Mouse (Mus musculus): ENCODE measurements at regions not wholly inside any gene's neighbourhood (a gene's known extent, or its start where the extent isn't known, plus 50 kb on each side); places are given as distances from the start of the nearest gene placed in this dataset.
A peak's percentile ranks its signal among the peaks of the same experiment; 100 is the strongest.

GRCm38 (mm10) chr3:115655020-115655419 is 59.9 kb downstream of the S1pr1 start:
- DNase-seq: no peak

- DNase-seq: no peak
These were observed 62.6 kb downstream of the S1pr1 start for GRCm38 (mm10) chr3:115652236-115652635.

- DNase-seq: no peak
These were observed 65.3 kb downstream of the S1pr1 start for GRCm38 (mm10) chr3:115649338-115650117.

GRCm38 (mm10) chr3:115646993-115647392 is 67.9 kb downstream of the S1pr1 start:
- DNase-seq: no peak

- DNase-seq: no peak
These were observed 70.6 kb downstream of the S1pr1 start for GRCm38 (mm10) chr3:115644307-115644706.

GRCm38 (mm10) chr3:115642846-115643260 is 72.0 kb downstream of the S1pr1 start:
- peak; percentile 73 for DNase-seq

- DNase-seq: peak; percentile 6
These were observed 72.6 kb downstream of the S1pr1 start for GRCm38 (mm10) chr3:115642001-115642845.

- DNase-seq: peak; percentile 34
These were observed 73.5 kb downstream of the S1pr1 start for GRCm38 (mm10) chr3:115641411-115641810.

GRCm38 (mm10) chr3:115635487-115635886 is 79.4 kb downstream of the S1pr1 start:
- peak; percentile 36 for DNase-seq

- no peak for DNase-seq
These were observed 79.8 kb downstream of the S1pr1 start for GRCm38 (mm10) chr3:115635081-115635480.

- DNase-seq: no peak
These were observed 82.5 kb downstream of the S1pr1 start for GRCm38 (mm10) chr3:115632417-115632743.

- no peak for DNase-seq
These were observed 83.1 kb downstream of the S1pr1 start for GRCm38 (mm10) chr3:115631573-115632416.

- DNase-seq: no peak
These were observed 92.0 kb downstream of the S1pr1 start for GRCm38 (mm10) chr3:115622920-115623319.

- no peak for DNase-seq
These were observed 92.6 kb downstream of the S1pr1 start for GRCm38 (mm10) chr3:115622300-115622699.

GRCm38 (mm10) chr3:115619970-115620369 is 94.9 kb downstream of the S1pr1 start:
- no peak for DNase-seq

GRCm38 (mm10) chr3:115615994-115616598 is 98.8 kb downstream of the S1pr1 start:
- DNase-seq: no peak

GRCm38 (mm10) chr3:115612859-115613258 is 102.0 kb downstream of the S1pr1 start:
- no peak for DNase-seq

- no peak for DNase-seq
These were observed 106.8 kb downstream of the S1pr1 start for GRCm38 (mm10) chr3:115608087-115608486.

GRCm38 (mm10) chr3:115604734-115605279 is 110.1 kb downstream of the S1pr1 start:
- no peak for DNase-seq

- no peak for DNase-seq
These were observed 110.6 kb downstream of the S1pr1 start for GRCm38 (mm10) chr3:115604267-115604666.

GRCm38 (mm10) chr3:115603803-115604202 is 111.1 kb downstream of the S1pr1 start:
- DNase-seq: no peak

GRCm38 (mm10) chr3:115599281-115599680 is 115.6 kb downstream of the S1pr1 start:
- no peak for DNase-seq
